Mouse (Mus musculus) heart, embryonic 11.5 days (tissue): ENCODE data around the gene Alkbh2. TPM values are rescaled to one million over a fixed set of nuclear protein-coding genes. Genes with fewer than 3 reads are reported as not detected.

Experiments used
- ATAC-seq: fragments of 200-750 bp; cut with Nextera tagmentation; replicated peaks from 2 replicates; pipeline ENCODE4 v1.8.0; 2017; ENCODE audit warnings: moderate library complexity; ENCODE audit not compliant: insufficient number of reproducible peaks, low FRiP score, low TSS enrichment
- H3K27ac ChIP-seq: fragments of 300-500 bp; sonication (generic); 2 replicates; pipeline ENCODE4 v1.5.1; 2014; ENCODE audit warnings: mild to moderate bottlenecking, low read depth, low read length
- H3K27me3 ChIP-seq: fragments of 300-500 bp; sonication (generic); 2 replicates; pipeline ENCODE4 v1.6.1; 2014; ENCODE audit warnings: mild to moderate bottlenecking, low read length, mixed read lengths; ENCODE audit not compliant: control insufficient read depth, insufficient read depth
- H3K36me3 ChIP-seq: fragments of 300-500 bp; sonication (generic); 2 replicates; pipeline ENCODE4 v1.6.1; 2014; ENCODE audit warnings: mild to moderate bottlenecking, low read length, moderate library complexity, mixed read lengths; ENCODE audit not compliant: control insufficient read depth, insufficient read depth
- H3K4me1 ChIP-seq: fragments of 300-500 bp; sonication (generic); 2 replicates; pipeline ENCODE4 v1.6.1; 2014; ENCODE audit warnings: low read length; ENCODE audit not compliant: control insufficient read depth, insufficient read depth
- H3K4me2 ChIP-seq: fragments of 300-500 bp; sonication (generic); 2 replicates; pipeline ENCODE4 v1.6.1; 2014; ENCODE audit warnings: mild to moderate bottlenecking, moderate library complexity
- H3K4me3 ChIP-seq: fragments of 300-500 bp; sonication (generic); 2 replicates; pipeline ENCODE4 v1.5.1; 2014; ENCODE audit warnings: low read depth, low read length
- H3K9ac ChIP-seq: fragments of 300-500 bp; sonication (generic); 2 replicates; pipeline ENCODE4 v1.6.1; 2014; ENCODE audit warnings: mild to moderate bottlenecking, low read depth, low read length, moderate library complexity
- H3K9me3 ChIP-seq: fragments of 300-500 bp; sonication (generic); replicated peaks from 2 replicates; pipeline ENCODE4 v1.6.1; 2016; ENCODE audit warnings: low read length; ENCODE audit not compliant: control insufficient read depth
- WGBS: fragments of 180-500 bp; shearing (Covaris S2); extraction: QIAGEN DNeasy Blood & Tissue Kit; methylation state at CpG from one replicate; pipeline ENCODE4 v1.1.7; 2014; ENCODE audit not compliant: insufficient replicate concordance; 5-methylcytosine and 5-hydroxymethylcytosine counted together
- polyA plus RNA-seq: library from polyadenylated mRNA; unstranded; fragments of >200 nt; fragmentation: Nextera tagmentation; extraction: Ambion mirVana; gene quantifications from 2 replicates; pipeline ENCODE4 v1.2.1, GENCODE M21; 2014

Alkbh2 gene
- polyA plus RNA-seq: 8.7 and 12.8 TPM in 2 replicates

- Histone ChIP-seq H3K27ac (peak within 1 kb of the TSS; percentile 87), H3K9ac (peak within 1 kb of the TSS; percentile 78)
- WGBS: under 1% methylated on average over 69 of the region's 69 CpGs
Measured at GRCm38 (mm10) chr5:114127374-114128349, at the start of gene Alkbh2. Gene Alkbh2, minus strand, starts transcription at chr5:114128218.

GRCm38 (mm10) chr5:114176548-114177400 is 48.8 kb upstream of the Alkbh2 start:
- H3K4me3 ChIP-seq: peak overlapping the region; percentile 58
- no peak overlapping the region for H3K27ac ChIP-seq
- 59% methylated on average over 8 of the region's 8 CpGs for WGBS
- H3K4me1 ChIP-seq: peaks cover 4% of the 10 kb centered on the region
- 0 out of 2 replicates have a peak, but pooled peaks cover 3% of the 10 kb centered on the region for H3K36me3 ChIP-seq
- ATAC-seq: no peak
- peak overlapping the region; percentile 73; the same call in 1 of the 2 replicates for H3K9ac ChIP-seq
- H3K4me2 ChIP-seq: peak overlapping the region; percentile 87
- no peaks in the 10 kb centered on the region for H3K27me3 ChIP-seq
- H3K9me3 ChIP-seq: no peaks in the 10 kb centered on the region

More at GRCm38 (mm10) chr5:114127374-114128349, at the start of gene Alkbh2:
- no peak; the same call in 1 of the 2 replicates for ATAC-seq
- Histone ChIP-seq H3K36me3 (peaks cover 4% of the 10 kb centered on the region), H3K4me3 (peak within 1 kb of the TSS; percentile 72), H3K9me3 (no peaks in the 10 kb centered on the region), H3K27me3 (no peaks in the 10 kb centered on the region), H3K4me2 (peak within 1 kb of the TSS; percentile 97), H3K4me1 (peaks cover 17% of the 10 kb centered on the region)

- peak; percentile 96 for ATAC-seq
- peak overlapping the region; percentile 72 for H3K27ac ChIP-seq
- H3K9ac ChIP-seq: peak overlapping the region; percentile 73
- H3K4me2 ChIP-seq: peak overlapping the region; percentile 87
- H3K4me1 ChIP-seq: peaks cover 4% of the 10 kb centered on the region
- H3K4me3 ChIP-seq: peak overlapping the region; percentile 58
- H3K27me3 ChIP-seq: no peaks in the 10 kb centered on the region
- H3K9me3 ChIP-seq: no peaks in the 10 kb centered on the region
- WGBS: under 1% methylated on average over 26 of the region's 26 CpGs
- H3K36me3 ChIP-seq: 0 out of 2 replicates have a peak, but pooled peaks cover 3% of the 10 kb centered on the region
Measured at GRCm38 (mm10) chr5:114175596-114176171, 47.7 kb upstream of the Alkbh2 start.

GRCm38 (mm10) chr5:114174639-114175038 is 46.6 kb upstream of the Alkbh2 start:
- no peak for ATAC-seq

GRCm38 (mm10) chr5:114173877-114174581 is 46.0 kb upstream of the Alkbh2 start:
- peak overlapping the region; percentile 49 for H3K4me2 ChIP-seq
- no peak for ATAC-seq
- H3K36me3 ChIP-seq: 0 out of 2 replicates have a peak, but pooled peaks cover 3% of the 10 kb centered on the region
- no peak overlapping the region for H3K9ac ChIP-seq
- no peaks in the 10 kb centered on the region for H3K27me3 ChIP-seq
- H3K4me1 ChIP-seq: peaks cover 4% of the 10 kb centered on the region
- no peak overlapping the region for H3K4me3 ChIP-seq
- H3K9me3 ChIP-seq: no peaks in the 10 kb centered on the region
- 17% methylated on average over 14 of the region's 16 CpGs for WGBS
- H3K27ac ChIP-seq: peak overlapping the region; percentile 54

More at GRCm38 (mm10) chr5:114174639-114175038, 46.6 kb upstream of the Alkbh2 start:
- Histone ChIP-seq H3K9me3 (no peaks in the 10 kb centered on the region), H3K27me3 (no peaks in the 10 kb centered on the region), H3K4me1 (peaks cover 4% of the 10 kb centered on the region), H3K27ac (peak overlapping the region; percentile 54), H3K4me2 (peak overlapping the region; percentile 49), H3K36me3 (0 out of 2 replicates have a peak, but pooled peaks cover 3% of the 10 kb centered on the region), H3K9ac (no peak overlapping the region), H3K4me3 (no peak overlapping the region)
- 7% methylated on average over 16 of the region's 16 CpGs for WGBS

GRCm38 (mm10) chr5:114173458-114173857 is 45.4 kb upstream of the Alkbh2 start:
- no peak overlapping the region for H3K4me3 ChIP-seq
- 65% methylated on average over 7 of the region's 7 CpGs for WGBS
- no peak for ATAC-seq
- H3K27me3 ChIP-seq: no peaks in the 10 kb centered on the region
- no peak overlapping the region for H3K9ac ChIP-seq
- peak overlapping the region; percentile 49; the same call in 1 of the 2 replicates for H3K4me2 ChIP-seq
- H3K9me3 ChIP-seq: no peaks in the 10 kb centered on the region
- peak overlapping the region; percentile 54 for H3K27ac ChIP-seq
- H3K36me3 ChIP-seq: 0 out of 2 replicates have a peak, but pooled peaks cover 3% of the 10 kb centered on the region
- H3K4me1 ChIP-seq: peaks cover 4% of the 10 kb centered on the region

- Histone ChIP-seq H3K27ac (no peak overlapping the region), H3K4me3 (no peak overlapping the region), H3K4me2 (no peak overlapping the region), H3K9ac (no peak overlapping the region), H3K27me3 (no peaks in the 10 kb centered on the region), H3K36me3 (0 out of 2 replicates have a peak, but pooled peaks cover 3% of the 10 kb centered on the region), H3K9me3 (no peaks in the 10 kb centered on the region), H3K4me1 (peaks cover 4% of the 10 kb centered on the region)
- ATAC-seq: no peak
- 86% methylated on average over 3 of the region's 3 CpGs for WGBS
Measured at GRCm38 (mm10) chr5:114172936-114173335, 44.9 kb upstream of the Alkbh2 start.
